Mouse (Mus musculus): ENCODE measurements around the gene Cyth2.

DNA sequence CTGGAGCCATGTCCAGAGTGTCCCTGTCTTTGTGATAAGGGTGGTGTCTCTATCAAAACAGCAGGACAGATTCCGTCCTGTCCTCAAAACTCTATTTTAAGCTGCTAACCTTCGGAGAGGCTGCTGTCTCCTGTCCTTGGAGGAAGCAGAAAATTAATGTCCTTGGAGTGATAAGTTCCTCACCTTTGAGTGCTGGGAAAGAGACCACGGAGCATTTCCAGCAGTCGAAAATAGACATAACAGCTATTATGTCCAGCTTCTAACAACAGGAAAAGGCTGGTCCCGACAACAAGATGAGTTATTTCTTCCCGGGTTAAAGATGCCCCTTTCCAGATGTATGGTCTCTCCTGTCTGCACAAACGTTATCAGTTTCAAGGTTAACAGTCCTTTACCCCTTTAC, 39.1 kb downstream of the Cyth2 start:
- TF ChIP-seq CTCF (IDR thresholded peaks at IDR 0.05; ENCODE audit: low read depth) (no peak), EP300 (IDR thresholded peaks at IDR 0.05; ENCODE audit: low read depth) (no peak)
